Mouse (Mus musculus) heart, postnatal 0 days (tissue): ENCODE measurements around the gene Zbtb17.

ENCODE experiments used
- CTCF ChIP-seq: IDR thresholded peaks from 2 replicates; pipeline ENCODE4 v1.5.1; 2016; ENCODE audit warnings: antibody characterized with exemption, control low read depth, low read depth
- EP300 ChIP-seq: IDR thresholded peaks from 2 replicates; pipeline ENCODE4 v1.6.1; 2016; ENCODE audit warnings: antibody characterized with exemption, low read depth

DNA sequence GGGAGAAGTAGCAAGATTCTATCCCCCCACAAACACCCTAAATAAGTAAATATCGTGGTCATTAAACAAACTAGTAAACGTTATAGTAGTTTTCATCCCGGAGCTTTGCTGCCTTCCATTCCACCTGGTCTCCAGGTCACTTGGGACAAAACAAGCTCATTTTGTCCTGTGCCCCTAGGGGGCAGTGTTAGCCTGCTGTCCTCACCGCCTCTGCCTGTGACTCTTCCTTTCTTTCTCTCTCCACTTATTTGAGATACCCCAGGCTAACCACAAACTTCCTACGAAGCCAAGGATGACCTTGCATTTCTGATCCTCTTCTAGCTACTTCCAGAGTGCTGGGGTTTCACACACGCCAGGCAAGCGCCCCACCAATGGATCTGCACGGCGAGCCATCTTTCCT, 13.5 kb upstream of the Zbtb17 start:
- TF ChIP-seq CTCF (peak; percentile 80), EP300 (no peak)
